Mouse (Mus musculus) left cerebral cortex, postnatal 14 days (tissue): ENCODE data around the gene Mroh2a. TPM values are rescaled to one million over a fixed set of nuclear protein-coding genes. Genes with fewer than 3 reads are reported as not detected.
A peak's percentile ranks its signal among the peaks of the same experiment; 100 is the strongest.

Experiments used
- DNase-seq, 2 experiments: peaks; one replicate each; pipeline ENCODE4 v3.0.0; 2021 to 2022; ENCODE audit warnings: low spot score in 2 of 2, mixed read lengths in 1 of 2
- intact Hi-C: fragments of 180-260 bp; cut with DNase I; formaldehyde crosslinking; loops from one replicate; pipeline ENCODE4 v1.15.1; 2025
- total RNA-seq, 2 experiments: library from RNA; stranded (reverse); gene quantifications; 2 replicates each; pipeline ENCODE4 v1.2.3; 2021

Mroh2a gene
- total RNA-seq, 2 experiments from 2014 or later = 0.04 to 0.06 TPM

- no peak for DNase-seq
- intact Hi-C loops = loop anchor here (5.0 kb wide), 1 partner anchor 133 kb away; no protein-coding TSS in a partner anchor
These were observed 58.9 kb downstream of the Mroh2a start for GRCm38 (mm10) chr1:88285652-88286051.

- DNase-seq = no peak
- intact Hi-C loops = loop anchor here (5.0 kb wide), 1 partner anchor 134 kb away; no protein-coding TSS in a partner anchor
These were observed 59.5 kb downstream of the Mroh2a start for GRCm38 (mm10) chr1:88286136-88286845.

- intact Hi-C loops = loop anchor here (5.0 kb wide), 1 partner anchor 135 kb away; no protein-coding TSS in a partner anchor
- DNase-seq = no peak
These were observed 60.3 kb downstream of the Mroh2a start for GRCm38 (mm10) chr1:88286887-88287696.

- peak in 1 of 2 experiments; percentile 72 for DNase-seq
- intact Hi-C loops = loop anchor here (5.0 kb wide), 1 partner anchor 135 kb away; no protein-coding TSS in a partner anchor
These were observed 60.9 kb downstream of the Mroh2a start for GRCm38 (mm10) chr1:88287697-88287980.

- DNase-seq = no peak
- intact Hi-C loops = loop anchor here (5.0 kb wide), 1 partner anchor 136 kb away; no protein-coding TSS in a partner anchor
These were observed 61.4 kb downstream of the Mroh2a start for GRCm38 (mm10) chr1:88288056-88288788.

- no peak for DNase-seq
- intact Hi-C loops = loop anchor here (5.0 kb wide), 1 partner anchor 136 kb away; no protein-coding TSS in a partner anchor
These were observed 62.0 kb downstream of the Mroh2a start for GRCm38 (mm10) chr1:88288789-88289127.

- intact Hi-C loops = loop anchor here (5.0 kb wide), 1 partner anchor 137 kb away; no protein-coding TSS in a partner anchor
- DNase-seq = no peak
These were observed 62.4 kb downstream of the Mroh2a start for GRCm38 (mm10) chr1:88289152-88289551.

GRCm38 (mm10) chr1:88289917-88290316 is 63.1 kb downstream of the Mroh2a start:
- intact Hi-C loops = loop anchor here (5.0 kb wide), 1 partner anchor 138 kb away; no protein-coding TSS in a partner anchor
- DNase-seq = peak in 1 of 2 experiments; percentile 66

- no peak for DNase-seq
- intact Hi-C loops = no loop called here
These were observed 63.7 kb downstream of the Mroh2a start for GRCm38 (mm10) chr1:88290511-88290910.

GRCm38 (mm10) chr1:88291409-88292005 is 64.7 kb downstream of the Mroh2a start:
- intact Hi-C loops = no loop called here
- no peak for DNase-seq

- no peak for DNase-seq
These were observed 65.3 kb downstream of the Mroh2a start for GRCm38 (mm10) chr1:88292057-88292456.

GRCm38 (mm10) chr1:88294650-88295049 is 67.9 kb downstream of the Mroh2a start:
- DNase-seq = no peak
- intact Hi-C loops = no loop called here

More at GRCm38 (mm10) chr1:88292057-88292456, 65.3 kb downstream of the Mroh2a start:
- intact Hi-C loops = no loop called here

GRCm38 (mm10) chr1:88296171-88296920 is 69.6 kb downstream of the Mroh2a start:
- DNase-seq = no peak
- intact Hi-C loops = no loop called here

- no peak for DNase-seq
- intact Hi-C loops = no loop called here
These were observed 70.9 kb downstream of the Mroh2a start for GRCm38 (mm10) chr1:88297480-88298258.

- intact Hi-C loops = no loop called here
- DNase-seq = no peak
These were observed 72.1 kb downstream of the Mroh2a start for GRCm38 (mm10) chr1:88298686-88299528.

- DNase-seq = no peak
- intact Hi-C loops = no loop called here
These were observed 72.8 kb downstream of the Mroh2a start for GRCm38 (mm10) chr1:88299529-88299945.
